Comparison of ENCODE assay signal across 9 mouse cellular contexts in the genomic region with DNA sequence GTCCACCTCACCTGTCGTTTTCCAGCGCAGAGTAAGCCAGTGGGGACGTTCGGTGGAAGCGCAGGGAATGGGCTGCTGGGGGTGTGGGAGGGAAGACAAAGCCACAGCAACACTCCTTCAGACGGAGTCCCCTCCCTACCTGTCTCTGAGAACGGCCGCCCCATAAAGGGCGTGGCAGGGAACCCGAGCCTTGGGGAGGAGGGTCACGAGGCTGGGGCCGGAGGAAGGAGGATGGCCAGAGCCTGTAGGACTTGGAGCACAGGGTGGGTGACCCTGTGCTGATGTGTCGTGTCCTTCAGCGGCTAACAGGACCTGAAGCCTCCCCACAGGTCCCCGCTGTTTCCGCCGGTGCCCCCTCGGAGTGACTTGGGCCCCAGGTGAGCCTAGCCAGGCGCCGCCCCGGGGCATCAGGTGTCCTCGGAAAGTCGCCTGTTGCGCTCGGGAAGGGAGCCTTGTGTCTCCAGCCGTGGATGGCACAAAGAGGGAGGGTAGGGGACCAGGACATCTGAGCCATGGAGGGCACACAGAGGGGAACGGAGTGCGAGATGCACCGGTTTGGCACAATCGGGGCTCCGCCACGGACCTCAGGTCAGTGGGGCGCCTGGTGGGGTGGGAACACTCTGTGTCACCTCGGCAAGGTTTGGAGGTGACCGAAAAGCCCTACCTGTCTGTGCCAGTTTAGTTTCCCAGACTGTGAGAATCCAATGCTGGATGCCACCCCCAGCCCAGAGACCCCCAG. TPM values are rescaled to one million over a fixed set of nuclear protein-coding genes. Genes with fewer than 3 reads are reported as not detected.
DNase-seq lines count a peak whose midpoint lies in the region; ATAC-seq lines count a peak whose summit lies in the region.
"Had no signal": no experiment of that assay in that cellular context is flagged by ENCODE, and none has a peak within 500 bp of the region (broad histone marks: within the 10 kb centered on the region; RNA-seq: fewer than 3 reads in every experiment).

A gene (plus strand): TSS at position 193 of the 739 bp plus-strand sequence.

- peak within 1 kb of the TSS; percentile 10; the same call in 1 of the 2 replicates for H3K27ac ChIP-seq in kidney, embryonic 16.5 days (ENCODE audit: low read length)
- no peak within 1 kb of the TSS for H3K27ac ChIP-seq in forebrain, embryonic 14.5 days (ENCODE audit: low read depth, low read length)
- H3K27ac ChIP-seq in limb, embryonic 12.5 days, result no peak within 1 kb of the TSS
- H3K27ac ChIP-seq in neural tube, embryonic 15.5 days (replicated peaks), result no peak within 1 kb of the TSS

- peaks cover 17% of the 10 kb centered on the region for H3K4me1 ChIP-seq in kidney, embryonic 16.5 days (ENCODE audit: insufficient read depth, low read length)
- H3K4me1 ChIP-seq in forebrain, embryonic 14.5 days (ENCODE audit: control insufficient read depth, insufficient read depth, low read length), result peaks cover 4% of the 10 kb centered on the region; the same call in 1 of the 2 replicates
- peaks cover 22% of the 10 kb centered on the region for H3K4me1 ChIP-seq in limb, embryonic 12.5 days (replicated peaks)
- H3K4me1 ChIP-seq in neural tube, embryonic 15.5 days, result peaks cover 16% of the 10 kb centered on the region
- H3K4me1 ChIP-seq: megakaryocyte, embryonic 14.5 days had no signal

- 10% methylated on average over 35 of the region's 35 CpGs for WGBS in kidney, embryonic 16.5 days
- 9% methylated on average over 35 of the region's 35 CpGs for WGBS in forebrain, embryonic 14.5 days
- 9% methylated on average over 35 of the region's 35 CpGs for WGBS in limb, embryonic 12.5 days
- 9% methylated on average over 35 of the region's 35 CpGs for WGBS in neural tube, embryonic 15.5 days

- peak within 1 kb of the TSS; percentile 48 for H3K4me3 ChIP-seq in kidney, embryonic 16.5 days (ENCODE audit: low read length)
- H3K4me3 ChIP-seq in forebrain, embryonic 14.5 days (ENCODE audit: low read depth, low read length), result 0 out of 2 replicates have a peak within 1 kb of the TSS, but pooled peaks have one; percentile 2
- H3K4me3 ChIP-seq in limb, embryonic 12.5 days (replicated peaks), result peak within 1 kb of the TSS; percentile 36
- H3K4me3 ChIP-seq in neural tube, embryonic 15.5 days (replicated peaks), result peak within 1 kb of the TSS; percentile 12; the same call in 1 of the 2 replicates
- H3K4me3 ChIP-seq: megakaryocyte, embryonic 14.5 days had no signal

- peak; percentile 75 for ATAC-seq in kidney, embryonic 16.5 days (ENCODE audit: low FRiP score, low TSS enrichment)
- no peak for ATAC-seq in forebrain, embryonic 14.5 days
- ATAC-seq in limb, embryonic 12.5 days (ENCODE audit: insufficient number of reproducible peaks, insufficient read depth, low FRiP score, low TSS enrichment, low read depth), result no peak
- ATAC-seq in neural tube, embryonic 15.5 days (ENCODE audit: low FRiP score), result no peak

- H3K9ac ChIP-seq in kidney, embryonic 16.5 days (replicated peaks; ENCODE audit: low read length), result peak within 1 kb of the TSS; percentile 57; the same call in 1 of the 2 replicates
- no peak within 1 kb of the TSS for H3K9ac ChIP-seq in forebrain, embryonic 14.5 days (ENCODE audit: low read length)
- H3K9ac ChIP-seq in limb, embryonic 12.5 days (replicated peaks), result peak within 1 kb of the TSS; percentile 47
- no peak within 1 kb of the TSS for H3K9ac ChIP-seq in neural tube, embryonic 15.5 days (replicated peaks)

- no peak for DNase-seq in kidney, adult 8-10 months
- DNase-seq in forebrain, embryonic 14.5 days (ENCODE audit: low spot score), result no peak
- DNase-seq in right cerebral cortex, postnatal 10 days (ENCODE audit: low spot score in 2 of 2), result no peak
- DNase-seq in cerebellum, postnatal 25 days, result no peak
- no peak for DNase-seq in urinary bladder, postnatal 14 days (ENCODE audit: low spot score)

- peak within 1 kb of the TSS; percentile 58 for H3K4me2 ChIP-seq in kidney, embryonic 16.5 days (replicated peaks; ENCODE audit: low read depth, low read length)
- H3K4me2 ChIP-seq in forebrain, embryonic 14.5 days (ENCODE audit: low read length), result peak within 1 kb of the TSS; percentile 12; the same call in 1 of the 2 replicates
- peak within 1 kb of the TSS; percentile 67 for H3K4me2 ChIP-seq in limb, embryonic 12.5 days
- peak within 1 kb of the TSS; percentile 42 for H3K4me2 ChIP-seq in neural tube, embryonic 15.5 days

- H3K27me3 ChIP-seq in kidney, embryonic 16.5 days (ENCODE audit: insufficient read depth, low read length), result peaks cover 16% of the 10 kb centered on the region
- 0 out of 2 replicates have a peak, but pooled peaks cover 12% of the 10 kb centered on the region for H3K27me3 ChIP-seq in forebrain, embryonic 14.5 days (replicated peaks; ENCODE audit: control insufficient read depth, insufficient read depth, low read length)
- H3K27me3 ChIP-seq in limb, embryonic 12.5 days, result peaks cover 23% of the 10 kb centered on the region
- H3K27me3 ChIP-seq in neural tube, embryonic 15.5 days (replicated peaks), result peaks cover 25% of the 10 kb centered on the region

- H3K36me3 ChIP-seq in kidney, embryonic 16.5 days (ENCODE audit: insufficient read depth, low read length), result no peaks in the 10 kb centered on the region
- no peaks in the 10 kb centered on the region for H3K36me3 ChIP-seq in forebrain, embryonic 14.5 days (ENCODE audit: control insufficient read depth, insufficient read depth, low read length)
- H3K36me3 ChIP-seq in limb, embryonic 12.5 days, result no peaks in the 10 kb centered on the region
- H3K36me3 ChIP-seq in neural tube, embryonic 15.5 days, result no peaks in the 10 kb centered on the region

- H3K9me3 ChIP-seq in kidney, embryonic 16.5 days (ENCODE audit: low read length), result no peaks in the 10 kb centered on the region
- H3K9me3 ChIP-seq in forebrain, embryonic 14.5 days (replicated peaks; ENCODE audit: control insufficient read depth, low read length), result no peaks in the 10 kb centered on the region
- H3K9me3 ChIP-seq in limb, embryonic 12.5 days, result no peaks in the 10 kb centered on the region
- H3K9me3 ChIP-seq in neural tube, embryonic 15.5 days (replicated peaks), result no peaks in the 10 kb centered on the region

RNA-seq across cellular contexts. Expression of the gene that starts here (rescaled TPM):
- polyA plus RNA-seq in kidney, embryonic 16.5 days (2015; fragmentation: Nextera tagmentation; extraction: Ambion mirVana), result 20.5 and 20.6 TPM in 2 replicates
- polyA plus RNA-seq in forebrain, embryonic 14.5 days (2014; fragmentation: Nextera tagmentation; extraction: Ambion mirVana), result 0.40 and 0.46 TPM in 2 replicates
- polyA plus RNA-seq in limb, embryonic 12.5 days (2016; fragmentation: Nextera tagmentation; extraction: Ambion mirVana), result 3.2 and 4.1 TPM in 2 replicates
- polyA plus RNA-seq in neural tube, embryonic 15.5 days (2015; fragmentation: Nextera tagmentation; extraction: Ambion mirVana), result 0.27 and 0.66 TPM in 2 replicates

Comparison
In these comparisons a context has a peak if more than half of its experiments do, and no peak if none do; other contexts are left out.
1. H3K4me2 ChIP-seq: peak in every context shown above with its lines; median percentile 67 in limb, embryonic 12.5 days; 58 in kidney, embryonic 16.5 days; 42 in neural tube, embryonic 15.5 days; 12 in forebrain, embryonic 14.5 days.
2. H3K9ac ChIP-seq: peak in kidney, embryonic 16.5 days (single experiment) and limb, embryonic 12.5 days (single experiment); none in forebrain, embryonic 14.5 days (single experiment) and neural tube, embryonic 15.5 days (single experiment).
3. Peak in every context shown above with its lines, with median percentiles within 50 percentile points of each other: H3K4me3 ChIP-seq.